Mouse (Mus musculus): ENCODE measurements around the gene Gm49391.
"Not testable (repeated sequence)": the region's sequence is repeated elsewhere in the genome, so short reads cannot be mapped to it uniquely, and the experiment has no call there.

The Gm49391 gene

DNA sequence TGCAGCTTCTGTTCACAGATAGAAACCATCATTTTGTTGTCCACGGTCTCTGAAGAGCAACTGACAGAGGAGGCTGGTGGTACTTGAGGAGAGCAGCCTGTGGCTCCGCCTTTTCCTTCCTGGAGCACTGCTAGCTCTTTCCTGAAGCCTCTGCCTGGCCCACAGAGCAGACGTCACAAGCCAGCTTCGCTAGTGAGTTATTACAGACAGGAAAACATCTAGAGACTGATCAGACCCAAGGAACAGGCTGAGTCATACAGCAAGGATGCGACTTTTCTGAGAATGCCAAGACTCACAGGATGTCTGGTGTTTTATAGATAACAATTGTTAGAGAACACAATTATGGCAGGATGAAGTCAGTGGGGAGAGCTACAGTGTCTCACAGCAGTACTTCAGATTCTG, at the start of gene Gm49391, which contains the start of gene Ctla2a:
Gene Gm49391, minus strand, starts transcription at position 72 of the 402 bp plus-strand sequence.
Gene Ctla2a, minus strand, starts transcription at position 126 of the 402 bp plus-strand sequence.
- ATAC-seq (ENCODE audit: insufficient number of reproducible peaks, low FRiP score, low TSS enrichment), result no peak

DNA sequence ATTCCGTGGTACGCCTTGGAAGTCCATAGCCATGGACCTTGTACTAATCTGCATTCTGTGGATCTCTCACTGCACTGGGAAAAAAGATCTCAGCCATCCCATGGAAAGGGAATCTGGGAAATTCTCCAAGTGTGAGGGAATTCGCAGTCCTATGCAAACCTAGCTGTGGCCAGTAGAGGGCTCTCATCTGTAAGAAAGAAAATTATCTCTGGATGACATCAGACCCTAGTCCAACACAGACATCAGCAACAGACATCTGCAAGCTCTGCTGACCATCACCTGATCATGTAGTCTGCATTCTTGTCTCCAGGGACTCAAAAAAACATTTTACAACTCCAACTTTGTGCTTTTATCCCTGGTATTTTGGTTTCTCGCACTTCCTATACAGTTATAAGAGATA, 35.9 kb upstream of the Gm49391 start:
- ATAC-seq (ENCODE audit: insufficient number of reproducible peaks, low FRiP score, low TSS enrichment), result not testable (repeated sequence)

DNA sequence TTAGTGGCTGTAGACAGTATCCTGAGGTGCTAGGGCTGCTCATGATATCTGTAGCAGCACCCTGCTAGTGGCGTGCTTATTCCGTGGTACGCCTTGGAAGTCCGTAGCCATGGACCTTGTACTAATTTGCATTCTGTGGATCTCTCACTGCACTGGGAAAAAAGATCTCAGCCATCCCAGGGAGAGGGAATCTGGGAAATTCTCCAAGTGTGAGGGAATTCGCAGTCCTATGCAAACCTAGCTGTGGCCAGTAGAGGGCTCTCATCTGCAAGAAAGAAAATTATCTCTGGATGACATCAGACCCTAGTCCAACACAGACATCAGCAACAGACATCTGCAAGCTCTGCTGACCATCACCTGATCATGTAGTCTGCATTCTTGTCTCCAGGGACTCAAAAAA, 27.6 kb upstream of the Gm49391 start:
- not testable (repeated sequence) for ATAC-seq (ENCODE audit: insufficient number of reproducible peaks, low FRiP score, low TSS enrichment)

DNA sequence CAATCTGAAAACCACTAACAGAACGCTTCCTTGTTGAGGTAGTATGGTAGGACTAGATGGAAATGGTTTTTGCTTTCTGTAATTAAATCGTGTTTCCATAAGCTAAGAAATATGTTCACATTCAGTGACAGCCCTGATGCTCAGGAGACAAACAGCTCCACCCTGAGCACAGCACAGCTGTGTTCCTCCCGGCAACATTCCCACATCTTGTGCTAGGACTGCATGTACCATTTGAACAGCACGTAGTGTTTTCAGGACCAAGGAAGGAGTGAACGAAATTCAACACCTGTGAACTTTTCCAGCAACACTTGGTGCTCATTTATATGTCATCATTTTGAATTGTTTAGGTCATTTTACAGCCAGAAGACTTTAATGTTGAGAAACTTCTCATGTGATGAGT, 25.3 kb upstream of the Gm49391 start:
- no peak for ATAC-seq (ENCODE audit: insufficient number of reproducible peaks, low FRiP score, low TSS enrichment)

DNA sequence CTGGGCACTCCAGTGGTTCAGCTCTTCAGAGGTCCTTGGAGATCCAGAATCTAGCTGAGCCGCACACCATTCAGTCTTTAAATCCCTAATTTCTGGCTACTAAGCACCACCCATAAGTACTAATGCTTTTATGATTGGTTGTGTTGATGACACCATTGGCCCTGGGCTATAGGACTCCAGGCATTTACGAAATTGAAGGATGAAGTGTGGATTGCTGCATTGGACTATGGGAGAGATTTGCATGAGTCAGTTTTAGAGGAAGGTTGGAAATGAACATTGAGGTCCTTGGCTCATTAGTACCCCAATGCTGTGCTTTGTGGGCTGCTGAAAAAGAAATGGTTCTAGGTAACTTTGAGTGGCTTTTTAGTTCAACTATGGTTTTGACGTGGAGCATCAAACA, 5.5 kb upstream of the Gm49391 start, which contains the start of gene Tpbpa:
Gene Tpbpa, minus strand, starts transcription at position 101 of the 400 bp plus-strand sequence.
- not testable (repeated sequence) for ATAC-seq (ENCODE audit: insufficient number of reproducible peaks, low FRiP score, low TSS enrichment)

DNA sequence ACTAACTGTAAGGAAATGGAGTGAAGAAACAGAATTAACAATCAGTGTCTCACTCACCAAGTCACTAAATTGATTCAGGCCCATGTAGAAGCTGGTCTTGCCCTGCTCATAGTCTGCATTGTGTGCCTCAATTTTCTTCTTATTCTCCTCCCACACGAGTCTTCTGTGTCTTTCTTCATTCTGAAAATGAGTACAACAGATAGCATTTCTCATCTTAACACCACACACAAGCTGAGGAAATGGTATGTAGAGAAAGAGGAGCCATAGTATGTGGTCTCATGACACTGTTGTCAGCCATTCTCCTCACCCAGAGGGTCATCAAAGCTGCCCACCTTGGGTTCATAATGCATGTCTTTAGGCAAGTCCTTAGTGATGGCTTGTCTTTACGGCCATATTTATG, 881 bp downstream of the Gm49391 start, which contains the start of gene Gm49393:
Gene Gm49393, minus strand, starts transcription at position 101 of the 400 bp plus-strand sequence.
- ATAC-seq (ENCODE audit: insufficient number of reproducible peaks, low FRiP score, low TSS enrichment), result not testable (repeated sequence)

DNA sequence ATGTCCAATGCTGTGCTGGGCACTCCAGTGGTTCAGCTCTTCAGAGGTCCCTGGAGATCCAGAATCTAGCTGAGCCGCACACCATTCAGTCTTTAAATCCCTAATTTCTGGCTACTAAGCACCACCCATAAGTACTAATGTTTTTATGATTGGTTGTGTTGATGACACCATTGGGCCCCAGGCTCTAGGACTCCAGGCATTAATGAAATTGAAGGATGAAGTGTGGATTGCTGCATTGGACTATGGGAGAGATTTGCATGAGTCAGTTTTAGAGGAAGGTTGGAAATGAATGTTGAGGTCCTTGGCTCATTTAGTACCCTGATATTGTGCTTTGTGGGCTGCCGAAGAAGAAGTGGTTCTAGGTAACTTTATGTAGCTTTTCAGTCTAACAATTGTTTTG, 31.6 kb downstream of the Gm49391 start, which contains the start of gene Tpbpb:
Gene Tpbpb, minus strand, starts transcription at position 101 of the 400 bp plus-strand sequence.
- not testable (repeated sequence) for ATAC-seq (ENCODE audit: insufficient number of reproducible peaks, low FRiP score, low TSS enrichment)

DNA sequence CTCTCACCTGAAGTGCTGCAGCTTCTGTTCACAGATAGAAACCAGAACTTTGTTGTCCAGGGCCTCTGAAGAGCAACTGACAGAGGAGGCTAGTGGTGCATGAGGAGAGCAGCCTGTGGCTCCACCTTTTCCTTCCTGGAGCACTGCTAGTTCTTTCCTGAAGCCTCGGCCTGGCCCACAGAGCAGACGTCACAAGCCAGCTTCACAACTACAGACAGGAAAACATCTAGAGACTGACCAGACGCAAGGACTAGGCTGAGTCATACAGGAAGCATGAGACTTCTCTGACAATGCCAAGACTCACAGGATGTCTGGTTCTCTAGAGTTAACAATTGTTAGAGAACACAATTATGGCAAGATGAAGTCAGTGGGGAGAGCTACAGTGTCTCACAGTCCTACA, 39.0 kb downstream of the Gm49391 start, which contains the start of gene Ctla2b:
Gene Ctla2b, minus strand, starts transcription at position 120 of the 400 bp plus-strand sequence.
- no peak for ATAC-seq (ENCODE audit: insufficient number of reproducible peaks, low FRiP score, low TSS enrichment)

DNA sequence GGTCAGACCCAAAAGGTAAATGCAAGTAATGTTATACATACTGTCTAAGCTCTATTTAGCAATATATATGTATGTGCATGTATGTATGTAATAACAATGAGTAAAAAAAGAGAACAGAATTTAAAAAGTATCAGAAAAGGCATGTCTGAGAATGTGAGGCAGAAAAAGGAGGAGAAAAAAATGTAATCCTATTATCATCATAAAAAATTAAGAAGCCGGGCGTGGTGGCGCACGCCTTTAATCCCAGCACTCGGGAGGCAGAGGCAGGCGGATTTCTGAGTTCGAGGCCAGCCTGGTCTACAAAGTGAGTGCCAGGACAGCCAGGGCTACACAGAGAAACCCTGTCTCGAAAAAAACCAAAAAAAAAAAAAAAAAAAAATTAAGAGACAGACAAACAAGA, 39.6 kb downstream of the Gm49391 start, which contains the start of gene Gm49392:
Gene Gm49392, minus strand, starts transcription at position 101 of the 400 bp plus-strand sequence.
- not testable (repeated sequence) for ATAC-seq (ENCODE audit: insufficient number of reproducible peaks, low FRiP score, low TSS enrichment)

DNA sequence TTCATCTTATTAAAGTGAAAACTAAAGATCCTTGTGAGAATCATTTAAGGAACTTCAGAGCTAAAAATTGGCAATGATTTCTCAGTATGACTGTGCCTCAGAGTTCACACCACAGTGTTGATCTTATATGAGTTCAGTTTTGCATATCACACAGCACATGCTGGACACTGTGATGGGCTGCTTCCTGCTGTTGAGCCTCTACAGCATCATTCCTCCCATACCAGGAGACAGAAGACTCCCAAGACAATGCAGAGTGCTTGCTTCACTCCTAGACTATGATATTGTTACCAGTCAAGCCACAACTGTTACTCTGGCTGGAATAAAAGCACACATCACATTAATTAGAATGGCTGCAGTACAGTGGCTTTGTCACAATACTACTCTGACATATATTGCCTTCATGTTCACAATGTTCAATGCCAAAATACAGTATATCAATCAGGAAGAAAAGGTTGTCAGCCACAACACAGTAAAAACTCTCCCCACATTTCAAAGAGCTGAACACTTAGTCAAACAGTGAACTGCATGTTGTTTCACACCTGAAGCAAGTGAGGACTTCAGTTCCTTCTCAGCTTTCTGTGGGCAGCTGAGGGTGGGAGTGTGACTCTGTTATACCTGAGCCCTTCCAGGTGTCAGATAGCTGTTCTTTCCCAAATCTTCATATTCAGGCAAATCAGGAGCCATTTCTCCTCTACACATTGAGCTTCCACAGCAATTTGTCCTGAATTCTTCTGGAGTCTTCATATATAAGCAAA, 40.8 kb downstream of the Gm49391 start:
- ATAC-seq (ENCODE audit: insufficient number of reproducible peaks, low FRiP score, low TSS enrichment), result no peak

DNA sequence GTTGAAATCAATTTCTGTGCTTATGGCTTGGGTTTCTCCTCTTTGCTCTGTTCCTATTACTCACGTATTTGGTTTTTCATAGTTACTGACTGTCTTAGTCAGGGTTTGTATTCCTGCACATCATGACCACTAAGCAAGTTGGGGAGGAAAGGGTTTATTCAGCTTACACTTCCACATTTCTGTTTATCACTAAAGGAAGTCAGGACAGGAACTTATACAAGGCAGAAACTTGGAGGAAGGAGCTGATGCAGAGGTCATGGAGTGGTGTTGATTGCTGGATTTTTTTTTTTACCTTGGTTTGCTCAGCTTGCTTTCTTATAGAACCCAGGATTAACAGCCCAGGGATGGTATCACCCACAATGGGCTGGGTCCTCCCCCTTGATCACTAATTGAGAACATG, 44.1 kb downstream of the Gm49391 start:
- no peak for ATAC-seq (ENCODE audit: insufficient number of reproducible peaks, low FRiP score, low TSS enrichment)

DNA sequence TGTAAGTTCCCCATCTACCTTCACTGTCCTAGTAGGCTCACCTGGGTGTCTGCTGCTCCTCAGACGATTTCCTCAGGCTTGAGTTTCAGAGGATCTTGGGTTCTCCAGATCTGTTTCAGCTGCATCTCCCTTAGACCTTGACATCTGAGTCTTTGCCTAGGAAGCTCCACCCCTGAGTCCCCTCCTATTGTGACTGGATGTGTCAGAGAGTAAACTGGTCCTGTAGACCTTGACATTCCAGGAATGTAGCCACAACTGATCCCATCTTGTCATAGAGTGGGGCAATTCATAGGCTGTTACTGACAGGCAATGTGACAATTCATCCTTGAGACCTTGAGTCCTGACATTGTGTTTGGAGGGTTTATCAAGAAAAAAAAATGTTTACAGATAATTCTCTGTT, 72.1 kb downstream of the Gm49391 start, which contains the start of gene 4930486L24Rik:
Gene 4930486L24Rik, minus strand, starts transcription at position 195 of the 400 bp plus-strand sequence.
- ATAC-seq (ENCODE audit: insufficient number of reproducible peaks, low FRiP score, low TSS enrichment), result no peak

DNA sequence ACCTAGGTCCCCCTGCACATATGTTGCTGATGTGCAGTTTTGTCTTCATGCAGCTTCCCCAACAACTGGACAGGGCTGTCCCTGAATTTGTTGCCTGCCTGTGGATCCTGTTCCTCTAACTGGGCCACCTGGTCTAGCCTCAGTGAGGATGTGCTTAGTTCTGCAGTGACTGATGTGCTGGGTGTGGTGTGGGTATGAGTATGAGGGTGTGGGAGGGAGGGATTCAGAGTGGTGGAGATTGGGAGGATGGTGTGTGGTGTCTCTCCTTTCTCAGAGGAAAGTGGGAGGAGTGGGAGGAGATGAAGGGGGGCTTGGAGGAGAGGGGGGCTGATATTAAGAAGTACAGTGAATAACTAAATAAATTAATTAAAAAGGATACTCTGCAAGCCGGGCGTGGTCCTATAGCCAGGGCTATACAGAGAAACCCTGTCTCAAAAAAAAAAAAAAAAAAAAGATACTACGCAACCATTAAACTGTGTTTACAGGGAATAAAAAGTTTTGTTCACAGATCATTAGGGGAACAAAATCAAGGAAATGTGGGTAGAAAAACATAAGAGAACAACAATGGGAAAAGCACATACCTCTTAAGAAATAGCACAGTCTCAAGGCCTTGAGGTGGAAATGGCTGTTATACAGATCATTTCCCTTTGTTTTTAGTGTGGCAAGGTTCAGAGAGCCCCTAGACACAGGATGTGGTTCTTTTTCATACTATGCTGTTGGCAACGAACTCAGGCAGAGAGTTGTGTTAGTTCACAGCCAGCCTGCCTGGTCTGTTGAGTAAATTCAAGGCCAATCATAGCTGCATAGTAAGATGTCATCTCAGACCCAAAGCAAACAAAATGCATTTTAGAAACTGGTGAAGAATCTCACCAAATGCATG, 87.9 kb downstream of the Gm49391 start:
- no peak for ATAC-seq (ENCODE audit: insufficient number of reproducible peaks, low FRiP score, low TSS enrichment)
